Mouse (Mus musculus) right cerebral cortex, postnatal 14 days (tissue): ENCODE measurements around the gene Mafg.

Source experiments
- DNase-seq: peaks from one replicate; pipeline ENCODE4 v3.0.0; 2022

Mafg gene

GRCm38 (mm10) chr11:120642939-120643600 is 9.7 kb upstream of the Mafg start:
- no peak for DNase-seq

DNA sequence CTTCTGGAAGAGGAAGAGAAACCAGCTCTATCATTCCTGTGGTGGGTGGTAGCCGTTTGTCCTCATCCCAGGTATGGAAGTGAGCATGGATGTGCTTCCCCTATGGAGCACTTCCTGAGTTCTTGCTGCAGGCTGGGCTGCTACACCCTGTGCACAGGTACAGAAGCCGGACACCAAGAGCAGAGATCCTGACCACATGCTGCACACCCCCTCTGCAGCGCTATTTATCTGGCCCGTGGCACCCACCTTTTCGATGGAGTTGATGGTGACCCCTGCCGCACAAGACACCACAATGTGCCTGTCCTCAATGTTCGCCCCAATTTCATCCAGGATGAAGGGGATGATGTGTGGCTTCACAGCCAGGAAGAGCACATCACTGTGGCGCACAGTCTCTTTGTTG is 8.5 kb upstream of the Mafg start:
- DNase-seq, result no peak

DNA sequence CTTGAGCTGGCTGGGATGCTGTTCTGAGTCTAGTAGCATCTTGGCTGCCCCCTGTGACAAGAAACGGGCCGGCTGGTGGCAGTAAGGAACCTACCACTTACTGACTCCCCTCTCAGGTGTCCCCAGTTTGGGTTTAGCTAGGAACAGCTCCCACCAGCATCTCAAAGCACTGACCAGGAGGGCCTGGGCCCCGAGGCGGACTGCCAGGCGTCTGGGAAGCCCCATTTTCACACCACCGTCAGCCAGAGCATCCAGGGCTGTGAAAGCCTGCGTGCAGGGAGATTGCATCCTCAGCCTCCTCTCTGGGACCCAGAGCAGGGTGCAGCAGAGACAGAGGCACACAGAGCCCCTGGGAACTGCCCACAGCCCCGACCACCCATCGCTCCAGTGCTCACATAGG is 7.9 kb upstream of the Mafg start:
- no peak for DNase-seq

DNA sequence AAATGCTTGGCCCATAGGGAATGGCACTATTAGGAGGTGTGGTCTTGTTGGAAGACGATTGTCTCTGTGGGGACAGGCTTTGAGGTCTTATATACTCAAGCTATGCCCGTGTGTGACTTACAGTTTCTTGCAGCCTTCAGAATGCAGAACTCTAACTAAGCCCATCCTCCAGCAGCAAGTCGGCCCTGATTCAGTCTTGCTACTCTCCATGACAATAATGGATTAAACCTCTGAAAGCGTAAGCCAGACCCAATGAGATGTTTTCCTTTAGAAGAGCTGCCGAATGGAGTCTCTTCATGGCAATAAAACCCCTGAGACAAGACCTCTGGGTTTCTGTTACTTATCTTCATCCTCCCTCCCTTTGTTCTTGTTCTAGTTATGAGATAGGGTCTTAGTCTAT is 1.4 kb upstream of the Mafg start:
- no peak for DNase-seq

- DNase-seq, result peak; percentile 68
Observed at GRCm38 (mm10) chr11:120632559-120633519, 561 bp downstream of the Mafg start.

- DNase-seq, result no peak
Observed at GRCm38 (mm10) chr11:120631726-120632448, 1.5 kb downstream of the Mafg start.

GRCm38 (mm10) chr11:120630881-120631725 is 2.3 kb downstream of the Mafg start:
- no peak for DNase-seq

DNA sequence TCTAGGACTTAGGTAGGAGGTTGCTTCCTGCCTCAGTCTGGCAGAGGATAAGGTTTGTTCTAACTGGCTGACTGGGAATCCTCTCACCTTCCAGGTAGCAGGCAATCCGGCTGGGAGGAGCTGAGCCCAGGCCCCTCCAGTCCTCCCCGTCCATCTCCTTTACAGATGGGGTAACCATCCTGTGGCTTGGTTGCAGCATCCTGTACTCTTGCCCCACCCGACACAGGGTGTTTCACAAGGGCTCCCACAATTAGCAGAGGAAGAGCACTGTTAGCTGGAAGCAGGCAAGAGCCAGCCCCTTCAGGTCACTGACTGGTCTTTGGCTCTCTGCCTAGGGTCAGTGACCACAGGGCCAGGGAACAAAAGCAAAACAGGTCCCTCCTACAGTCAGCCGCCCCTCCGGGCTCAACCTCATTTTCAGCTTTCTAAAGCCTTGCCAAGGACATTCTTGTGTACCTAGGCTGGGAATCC is 3.0 kb downstream of the Mafg start:
- DNase-seq, result no peak

DNA sequence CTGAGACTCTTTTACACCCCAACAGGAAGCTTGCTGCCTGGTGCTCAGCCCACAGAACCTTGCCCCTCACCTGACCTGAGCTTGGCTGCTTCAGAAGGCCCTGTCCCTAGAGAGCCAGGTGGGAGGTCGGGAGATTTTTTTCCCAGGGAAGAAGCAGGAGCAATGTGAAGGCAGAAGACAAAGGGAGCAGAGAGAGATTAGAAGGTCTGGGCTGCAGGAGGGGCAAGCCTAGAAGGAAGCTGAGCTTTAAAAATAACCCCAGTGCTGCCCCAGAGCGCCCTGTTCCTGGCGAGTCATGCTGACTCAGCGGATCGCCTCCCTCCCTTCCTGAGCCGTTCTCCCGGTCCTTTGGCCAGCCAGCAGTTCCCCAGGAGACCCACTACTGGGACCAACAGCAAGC is 3.5 kb downstream of the Mafg start:
- no peak for DNase-seq

- DNase-seq, result no peak
Observed at GRCm38 (mm10) chr11:120629341-120629730, 4.1 kb downstream of the Mafg start.

DNA sequence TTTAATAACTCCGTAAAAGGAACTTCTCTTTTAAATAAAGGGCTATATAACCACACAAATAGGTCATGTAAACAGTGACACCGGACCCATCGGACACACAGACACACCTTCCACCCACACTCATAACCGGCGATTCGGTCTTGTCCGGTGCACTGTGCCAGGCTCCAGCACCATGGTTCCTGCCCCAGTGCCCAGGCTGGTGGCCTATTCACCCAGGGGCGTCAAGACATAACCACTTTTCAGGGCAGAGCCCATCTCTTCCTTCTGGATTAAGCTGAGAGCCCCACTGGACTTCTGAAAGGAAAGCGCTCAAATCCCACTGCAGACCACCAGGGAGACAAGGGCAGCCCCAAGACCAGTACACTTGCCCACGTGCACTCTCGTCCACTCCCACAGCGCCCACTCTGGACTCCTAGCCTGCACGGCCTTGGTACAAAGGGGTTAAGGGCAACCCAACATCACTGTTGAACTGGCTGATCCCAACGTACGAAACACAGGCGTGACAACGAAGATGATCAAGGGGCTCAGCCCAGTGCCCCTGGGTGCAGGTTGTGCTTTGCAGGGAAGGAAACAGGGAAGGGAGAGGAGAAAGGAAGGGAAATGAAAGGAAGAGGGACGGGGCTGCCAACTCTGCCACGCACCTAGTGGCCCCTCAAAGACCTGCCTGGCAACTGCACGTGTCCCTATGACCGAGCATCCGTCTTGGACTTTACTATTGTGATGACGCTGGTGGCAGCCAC is 4.6 kb downstream of the Mafg start:
- no peak for DNase-seq

DNA sequence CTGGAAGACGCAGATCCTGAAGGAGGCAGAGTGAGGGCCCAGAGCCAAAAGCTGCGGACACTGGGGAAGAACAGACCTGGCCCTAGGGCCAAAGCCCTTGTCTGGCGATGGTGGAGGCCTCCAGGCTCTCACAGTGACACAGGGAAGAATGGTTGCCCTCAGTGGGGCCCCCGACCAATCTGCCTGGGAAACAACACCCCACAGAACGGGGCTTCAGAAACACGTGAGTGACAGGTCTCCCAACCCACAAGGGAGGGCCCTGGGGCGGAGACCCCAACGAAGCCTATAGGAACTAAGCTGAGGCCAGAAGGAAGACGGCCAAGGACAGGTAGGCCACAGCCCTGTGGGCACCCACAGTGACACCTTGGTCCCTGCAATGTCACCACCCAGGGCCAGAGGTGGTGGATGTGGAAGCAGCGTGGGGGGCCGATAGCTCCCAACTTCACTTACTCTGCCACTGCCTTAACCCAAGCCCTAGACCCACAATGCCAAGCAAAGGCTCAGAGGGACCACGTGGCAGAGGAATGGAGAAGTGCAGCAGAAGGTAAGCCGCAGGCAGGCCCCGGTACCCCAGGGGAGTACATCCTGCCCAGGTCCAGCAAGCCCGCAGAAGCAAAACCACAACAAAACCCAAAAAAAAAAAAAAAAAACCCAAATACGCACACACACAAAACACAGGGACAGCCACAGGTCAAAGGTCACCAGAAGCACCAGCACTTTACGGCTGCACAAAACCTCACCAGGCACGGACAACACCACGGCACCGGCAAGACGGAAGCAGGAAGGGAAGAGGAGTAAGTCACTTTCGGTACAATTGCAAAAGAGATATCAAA is 5.7 kb downstream of the Mafg start:
- DNase-seq, result no peak

DNA sequence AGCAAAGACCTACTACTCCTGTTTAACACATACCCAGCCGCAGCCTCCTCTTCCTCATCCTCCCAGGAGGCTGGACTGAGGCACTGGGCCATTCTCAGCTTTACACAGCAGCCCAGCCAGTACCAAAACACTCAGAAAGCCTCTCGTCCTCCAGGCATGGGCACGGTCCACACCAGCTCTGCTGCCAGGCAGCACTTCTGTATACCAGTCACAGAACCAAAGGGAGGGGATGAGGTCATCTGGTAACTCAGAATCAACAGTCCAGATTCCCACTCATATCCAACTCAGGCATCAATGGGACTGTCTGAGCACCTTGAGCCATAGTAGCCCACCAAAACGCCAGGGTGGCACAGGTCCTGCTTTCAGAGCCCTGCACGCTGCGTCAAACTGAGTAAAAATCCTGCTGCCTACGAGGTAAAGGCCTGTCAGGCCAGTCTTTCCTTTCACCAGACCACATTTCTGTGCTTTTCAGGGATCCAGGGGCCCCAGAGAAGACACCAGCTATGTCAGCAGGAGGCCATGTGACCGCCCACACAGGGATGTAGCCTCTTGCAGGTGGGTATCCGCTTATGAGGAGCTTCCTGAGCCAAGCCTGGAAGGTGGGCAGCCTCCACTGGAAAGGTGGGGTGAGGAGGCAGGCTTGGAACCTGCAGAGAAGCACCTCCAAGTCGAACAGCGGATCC is 6.5 kb downstream of the Mafg start:
- DNase-seq, result no peak

GRCm38 (mm10) chr11:120625152-120625775 is 8.1 kb downstream of the Mafg start, which contains the start of gene Sirt7:
TSS of gene Sirt7 (minus strand) at chr11:120625240.
- DNase-seq, result no peak

DNA sequence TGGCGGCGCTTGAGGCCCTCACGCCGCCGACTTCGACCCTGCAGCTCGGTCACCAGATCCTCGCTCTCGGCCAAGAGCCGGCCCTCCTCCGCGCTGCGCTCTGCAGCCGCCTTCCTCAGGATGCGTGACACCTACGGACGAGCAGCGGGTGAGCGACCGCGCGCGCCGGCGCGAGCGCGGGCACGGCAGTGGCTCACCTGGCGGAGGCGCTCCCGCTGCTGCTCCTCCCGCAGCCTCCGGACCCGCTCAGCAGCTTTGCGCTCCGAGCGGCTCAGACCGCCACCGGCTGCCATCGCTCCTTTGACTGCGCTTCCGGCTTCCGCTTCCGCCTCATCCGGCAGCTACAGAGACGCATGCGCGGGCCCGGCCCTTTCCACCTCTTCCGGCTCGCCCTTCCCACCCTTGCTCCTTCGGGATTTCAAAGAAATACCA is 8.7 kb downstream of the Mafg start:
- DNase-seq, result peak; percentile 85

DNA sequence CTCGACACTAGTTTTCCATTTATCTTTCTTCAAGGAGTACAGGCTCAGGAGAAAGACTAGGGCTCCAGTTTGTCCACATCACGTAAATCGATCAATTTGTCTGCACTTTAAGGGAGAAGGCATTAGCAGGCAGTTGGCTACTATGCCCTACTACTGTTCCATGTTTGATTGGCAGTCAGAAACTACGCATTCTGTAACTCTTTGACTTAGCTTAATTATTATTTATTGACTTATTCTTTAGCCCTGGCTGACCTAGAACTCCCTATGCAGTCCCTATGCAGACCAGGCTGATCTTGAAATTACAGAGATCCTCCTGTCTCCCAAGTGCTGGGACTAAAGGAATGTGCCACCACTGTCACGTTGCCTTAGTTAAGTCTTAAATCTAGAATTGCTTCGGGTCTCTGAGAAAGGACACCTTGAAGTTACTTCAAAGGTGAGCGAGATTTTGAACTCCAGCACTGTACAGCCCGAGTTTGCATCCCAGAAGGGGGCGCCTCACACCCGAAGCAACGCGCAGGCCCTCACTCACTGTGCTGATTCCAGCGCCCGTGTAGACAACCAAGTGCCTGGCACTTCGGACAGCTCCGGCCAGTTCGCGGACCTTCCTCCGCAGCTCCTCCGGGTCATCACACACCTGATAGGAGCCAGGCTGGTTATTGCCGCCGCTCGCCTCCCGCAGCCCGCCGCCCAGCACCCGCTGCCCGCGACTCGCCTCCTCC is 9.3 kb downstream of the Mafg start:
- peak; percentile 71 for DNase-seq

DNA sequence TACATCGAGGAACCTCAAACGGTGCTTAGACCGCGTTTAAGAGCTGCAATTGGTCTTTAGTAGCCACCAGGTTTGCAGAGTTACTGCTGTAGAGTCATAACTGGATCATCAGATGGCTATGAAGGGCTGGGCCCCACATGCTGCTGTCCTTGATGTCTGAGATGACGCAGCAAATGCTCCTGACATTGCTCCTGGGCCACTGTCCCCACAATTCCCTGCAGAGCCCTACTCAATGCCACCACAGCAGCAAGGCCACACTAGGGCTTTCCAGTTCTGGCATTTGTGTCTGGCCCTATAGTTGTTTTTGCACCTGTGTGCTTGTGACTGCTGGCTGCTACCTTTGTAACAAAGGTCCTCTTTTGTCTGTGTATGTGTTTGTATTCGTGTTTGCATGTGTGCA is 10.6 kb downstream of the Mafg start:
- no peak for DNase-seq

DNA sequence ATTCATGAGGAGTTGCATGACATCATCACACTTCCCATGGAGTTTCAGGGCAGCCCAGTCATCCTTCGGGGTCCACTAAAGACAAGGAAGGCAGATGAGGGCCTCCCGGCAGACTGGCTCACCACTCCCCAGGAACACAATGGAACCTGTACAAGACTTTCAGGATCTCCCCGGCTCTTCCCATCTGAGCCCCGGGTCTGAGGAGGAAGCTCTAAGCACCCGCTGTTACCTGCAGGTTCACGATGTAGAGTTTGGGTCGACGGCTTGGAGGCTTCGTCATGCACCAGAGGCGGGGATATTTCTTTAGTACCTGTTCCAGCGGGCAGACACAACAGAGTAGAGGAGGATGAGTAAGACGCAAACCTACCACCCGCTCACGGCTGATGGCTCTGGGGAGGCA is 13.2 kb downstream of the Mafg start:
- DNase-seq, result no peak
